Comparison of ENCODE assay signal across 8 mouse cellular contexts in genomic region chr2:31759751-31760460, GRCm38 (mm10). TPM values are rescaled to one million over a fixed set of nuclear protein-coding genes. Genes with fewer than 3 reads are reported as not detected.
DNase-seq lines count a peak whose midpoint lies in the region; ATAC-seq and TF ChIP-seq lines count a peak whose summit lies in the region.

No protein-coding gene starts in this region.

- peaks cover 10 to 26% of the 10 kb centered on the region in 2 experiments; a peak in 3 of 4 replicates for H3K4me1 ChIP-seq in liver, embryonic 14.5 days (replicated peaks; ENCODE audit: control insufficient read depth in 2 of 2, insufficient read depth in 2 of 2, low read length in 1 of 2)

- TF ChIP-seq EP300 in liver, embryonic 14.5 days (IDR thresholded peaks at IDR 0.05; ENCODE audit: low read depth): no peak

- H3K27ac ChIP-seq in liver, embryonic 14.5 days: no peak overlapping the region

- peak overlapping the region; percentile 84 for H3K9ac ChIP-seq in liver, embryonic 14.5 days (replicated peaks)

- no peak for TF ChIP-seq CTCF in liver, embryonic 14.5 days (IDR thresholded peaks at IDR 0.05; ENCODE audit: low read depth)

- H3K36me3 ChIP-seq in liver, embryonic 14.5 days (replicated peaks; ENCODE audit: control insufficient read depth, insufficient read depth, low read depth): no peaks in the 10 kb centered on the region

- ATAC-seq in liver, embryonic 14.5 days (ENCODE audit: insufficient read depth): peak; percentile 90

- peak overlapping the region; percentile 72 for H3K4me2 ChIP-seq in liver, embryonic 14.5 days (ENCODE audit: low read depth)

- no peaks in the 10 kb centered on the region for H3K9me3 ChIP-seq in liver, embryonic 14.5 days (ENCODE audit: control insufficient read depth, low read length)

- WGBS in liver, embryonic 14.5 days (ENCODE audit: insufficient replicate concordance): 2% methylated on average over 42 of the region's 42 CpGs

- no peaks in the 10 kb centered on the region for H3K27me3 ChIP-seq in liver, embryonic 14.5 days (ENCODE audit: control insufficient read depth, insufficient read depth, low read length)

- peak overlapping the region; percentile 74 to 79 for H3K4me3 ChIP-seq in liver, embryonic 14.5 days (ENCODE audit: insufficient read depth in 1 of 2, low read depth in 2 of 2, low read length in 2 of 2)

- DNase-seq in left cerebral cortex, adult 18-20 months (ENCODE audit: low spot score in 2 of 2): peak; percentile 33 to 38
- DNase-seq in left cerebral cortex, adult 8-10 months (ENCODE audit: low spot score in 2 of 2): no peak
- peak; percentile 48 to 57 for DNase-seq in cerebellum, postnatal 14 days
- DNase-seq in gastrocnemius, postnatal 10 days: peak; percentile 89
- DNase-seq in hindlimb bud, embryonic 11.5 days (ENCODE audit: extremely low spot score, low read depth, low spot score): peak; percentile 67
- DNase-seq in liver, embryonic 14.5 days (ENCODE audit: low read depth in 3 of 3, low spot score in 3 of 3): peak; percentile 49 to 53 (median 53)
- peak; percentile 94 for DNase-seq in neural tube, embryonic 10.5 days (ENCODE audit: extremely low spot score, low spot score)
- peak; percentile 89 for DNase-seq in testis, postnatal 10 days (ENCODE audit: low spot score)

RNA-seq across cellular contexts. Expression of gene Qrfp, which starts 50.5 kb away (rescaled TPM):
- total RNA-seq in left cerebral cortex, adult 18-20 months (2021): not detected
- not detected for total RNA-seq in left cerebral cortex, adult 8-10 months (2022)
- total RNA-seq in gastrocnemius, postnatal 10 days (2021): not detected
- polyA plus RNA-seq in liver, embryonic 14.5 days (2012; rRNA removed): 0.01 TPM in 1 of 2 replicates, not detected in the other
- not detected in 2 replicates for polyA plus RNA-seq in liver, embryonic 14.5 days (2014; fragmentation: Nextera tagmentation; extraction: Ambion mirVana)

Comparison
In these comparisons a context has a peak if more than half of its experiments do, and no peak if none do; other contexts are left out.
1. DNase-seq: peak in left cerebral cortex, adult 18-20 months (2 of 2), cerebellum, postnatal 14 days (2 of 2), gastrocnemius, postnatal 10 days (single experiment), hindlimb bud, embryonic 11.5 days (single experiment), liver, embryonic 14.5 days (3 of 3), neural tube, embryonic 10.5 days (single experiment) and testis, postnatal 10 days (single experiment); none in left cerebral cortex, adult 8-10 months (0 of 2).